In the genomic region with DNA sequence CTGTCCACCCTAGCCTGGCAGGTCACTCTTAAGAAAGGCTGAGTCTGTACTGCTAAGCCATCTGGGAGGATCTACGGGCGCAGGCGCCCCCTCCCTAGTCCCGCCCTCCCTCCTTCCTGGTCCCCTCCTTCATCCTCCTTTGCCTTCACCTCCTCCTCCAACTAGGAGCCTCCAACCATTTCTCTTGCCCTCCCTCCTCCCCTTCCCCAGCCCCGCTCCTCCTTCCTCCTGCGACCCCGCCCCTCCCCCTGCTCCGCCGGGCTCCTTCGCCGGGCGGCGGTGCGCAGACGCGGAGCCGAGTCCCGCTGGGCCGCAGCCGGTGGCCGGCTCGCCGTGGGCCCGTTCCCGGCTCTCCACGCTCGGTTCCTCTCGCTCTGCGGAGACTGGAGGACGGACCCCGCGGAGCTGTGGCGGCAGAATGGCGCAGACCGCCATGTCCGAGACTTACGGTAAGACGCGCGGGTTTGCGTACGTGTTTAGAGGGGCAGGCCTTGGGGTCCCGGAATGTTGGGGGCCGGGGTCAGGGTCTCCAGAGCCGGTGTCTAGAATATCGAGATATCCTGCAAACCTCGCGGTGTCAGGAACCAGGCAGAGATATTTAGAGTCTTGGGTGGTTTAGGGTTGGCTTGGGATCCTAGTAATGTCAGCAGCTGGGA, we compare ENCODE assay signal across 8 mouse cellular contexts. TPM values are rescaled to one million over a fixed set of nuclear protein-coding genes. Genes with fewer than 3 reads are reported as not detected.
A peak's percentile ranks its signal among the peaks of the same experiment; 100 is the strongest.
DNase-seq lines count a peak whose midpoint lies in the region; ATAC-seq and TF ChIP-seq lines count a peak whose summit lies in the region.

A gene (plus strand): TSS at position 268 of the 656 bp plus-strand sequence.

- H3K9me3 ChIP-seq in ES-Bruce4 (replicated peaks; ENCODE audit: control insufficient read depth, insufficient read depth, low read length, poor library complexity, severe bottlenecking), result no peaks in the 10 kb centered on the region
- no peaks in the 10 kb centered on the region for H3K9me3 ChIP-seq in forebrain, embryonic 15.5 days

- no peak for TF ChIP-seq POLR2A in ES-Bruce4 (IDR thresholded peaks at IDR 0.05; ENCODE audit: insufficient read depth, low read length)

- intact Hi-C loops in heart, postnatal 14 days (cut with DNase I), result no loop called here

- H3K27me3 ChIP-seq in ES-Bruce4 (ENCODE audit: control insufficient read depth, insufficient read depth, low read length, poor library complexity, severe bottlenecking), result no peaks in the 10 kb centered on the region
- no peaks in the 10 kb centered on the region for H3K27me3 ChIP-seq in forebrain, embryonic 15.5 days

- H3K4me3 ChIP-seq in ES-Bruce4 (ENCODE audit: low read depth, low read length), result peak within 1 kb of the TSS; percentile 82
- H3K4me3 ChIP-seq in forebrain, embryonic 15.5 days, result peak within 1 kb of the TSS; percentile 83

- no peaks in the 10 kb centered on the region for H3K36me3 ChIP-seq in ES-Bruce4 (ENCODE audit: control insufficient read depth, insufficient read depth, low read length, poor library complexity, severe bottlenecking)
- H3K36me3 ChIP-seq in forebrain, embryonic 15.5 days, result no peaks in the 10 kb centered on the region

- peak; percentile 52; the same call in 1 of the 2 replicates for TF ChIP-seq EP300 in ES-Bruce4 (IDR thresholded peaks at IDR 0.05; ENCODE audit: insufficient read depth, low read depth, low read length)

- no peak for TF ChIP-seq CTCF in ES-Bruce4 (IDR thresholded peaks at IDR 0.05; ENCODE audit: low read depth, low read length)

- peak within 1 kb of the TSS; percentile 77 for H3K9ac ChIP-seq in ES-Bruce4 (ENCODE audit: low read depth, poor library complexity, severe bottlenecking)
- peak within 1 kb of the TSS; percentile 91 for H3K9ac ChIP-seq in forebrain, embryonic 15.5 days (replicated peaks)

- peak within 1 kb of the TSS; percentile 80 for H3K4me2 ChIP-seq in forebrain, embryonic 15.5 days (replicated peaks)

- under 1% methylated on average over 47 of the region's 48 CpGs for WGBS in forebrain, embryonic 15.5 days
- WGBS in large intestine, adult 2 months, result under 1% methylated on average over 48 of the region's 48 CpGs

- peak within 1 kb of the TSS; percentile 84 for H3K27ac ChIP-seq in ES-Bruce4 (ENCODE audit: insufficient read depth, low read length)
- H3K27ac ChIP-seq in forebrain, embryonic 15.5 days (replicated peaks), result peak within 1 kb of the TSS; percentile 76

- ATAC-seq in forebrain, embryonic 15.5 days (replicated peaks), result peak; percentile 95

- peak; percentile 89 for DNase-seq in cerebellum, adult 11-12 months
- DNase-seq in heart, postnatal 14 days, result peak; percentile 89 to 91
- no peak for DNase-seq in large intestine, adult 2 months (ENCODE audit: low read depth, low spot score)
- DNase-seq in lung, adult 18-20 months, result peak; percentile 85 to 90
- peak; percentile 84 for DNase-seq in ovary, adult 18-20 months (ENCODE audit: low spot score)
- DNase-seq in thymus, postnatal 0 days (ENCODE audit: low spot score), result peak; percentile 72

- peaks cover 3% of the 10 kb centered on the region for H3K4me1 ChIP-seq in ES-Bruce4 (ENCODE audit: control insufficient read depth, insufficient read depth, low read length)
- H3K4me1 ChIP-seq in forebrain, embryonic 15.5 days, result peaks cover 37% of the 10 kb centered on the region

RNA-seq across cellular contexts. Expression of the gene that starts here (rescaled TPM):
- polyA plus RNA-seq in ES-Bruce4 (2011; ENCODE audit: insufficient read depth, insufficient read length, low read depth, missing spikeins), result 26.1 and 32.6 TPM in 2 replicates
- polyA plus RNA-seq in forebrain, embryonic 15.5 days (2015; fragmentation: Nextera tagmentation; extraction: Ambion mirVana), result 78.2 and 78.5 TPM in 2 replicates
- total RNA-seq in heart, postnatal 14 days (2021), result 1 to 10 TPM; 7.8 to 7.9 TPM
- 67.2 and 71.0 TPM in 2 replicates for polyA plus RNA-seq in large intestine, adult 2 months (2012; rRNA removed)
- polyA plus RNA-seq in thymus, postnatal 0 days (2015; fragmentation: Nextera tagmentation; extraction: Ambion mirVana), result 23.4 and 23.5 TPM in 2 replicates
